In genomic region chr7:114316361-114316871, GRCm38 (mm10) we compare ENCODE assay signal across 11 mouse cellular contexts. TPM values are rescaled to one million over a fixed set of nuclear protein-coding genes. Genes with fewer than 3 reads are reported as not detected.
A peak's percentile ranks its signal among the peaks of the same experiment; 100 is the strongest.
DNase-seq lines count a peak whose midpoint lies in the region; ATAC-seq and TF ChIP-seq lines count a peak whose summit lies in the region.
"Had no signal": no experiment of that assay in that cellular context is flagged by ENCODE, and none has a peak within 500 bp of the region (broad histone marks: within the 10 kb centered on the region; RNA-seq: fewer than 3 reads in every experiment).

No protein-coding gene starts in this region.

- no peaks in the 10 kb centered on the region for H3K36me3 ChIP-seq in heart, postnatal 0 days (replicated peaks; ENCODE audit: control insufficient read depth, insufficient read depth, low read length)
- no peaks in the 10 kb centered on the region for H3K36me3 ChIP-seq in heart, embryonic 11.5 days (ENCODE audit: control insufficient read depth, insufficient read depth, low read length)
- H3K36me3 ChIP-seq in liver, postnatal 0 days (replicated peaks; ENCODE audit: insufficient read depth, low read length): no peaks in the 10 kb centered on the region
- H3K36me3 ChIP-seq in midbrain, embryonic 10.5 days: no peaks in the 10 kb centered on the region
- H3K36me3 ChIP-seq: embryonic facial prominence, embryonic 15.5 days; intestine, embryonic 15.5 days; limb, embryonic 15.5 days had no signal

- no peak for TF ChIP-seq EP300 in heart, postnatal 0 days (IDR thresholded peaks at IDR 0.05; ENCODE audit: low read depth)
- no peak for TF ChIP-seq EP300 in liver, postnatal 0 days (IDR thresholded peaks at IDR 0.05; ENCODE audit: low read depth)

- no peaks in the 10 kb centered on the region for H3K9me3 ChIP-seq in heart, postnatal 0 days (replicated peaks; ENCODE audit: control insufficient read depth, low read length)
- no peaks in the 10 kb centered on the region for H3K9me3 ChIP-seq in heart, embryonic 11.5 days (replicated peaks; ENCODE audit: control insufficient read depth, low read length)
- no peaks in the 10 kb centered on the region for H3K9me3 ChIP-seq in liver, postnatal 0 days (ENCODE audit: low read length)
- H3K9me3 ChIP-seq in midbrain, embryonic 10.5 days (replicated peaks): no peaks in the 10 kb centered on the region
- H3K9me3 ChIP-seq: embryonic facial prominence, embryonic 15.5 days; intestine, embryonic 15.5 days; limb, embryonic 15.5 days had no signal

- no peak for TF ChIP-seq CTCF in heart, postnatal 0 days (IDR thresholded peaks at IDR 0.05; ENCODE audit: low read depth)
- TF ChIP-seq CTCF in liver, postnatal 0 days (IDR thresholded peaks at IDR 0.05; ENCODE audit: low read depth): no peak

- ATAC-seq in heart, postnatal 0 days (ENCODE audit: insufficient read depth, low read depth): no peak
- no peak for ATAC-seq in heart, embryonic 11.5 days (replicated peaks; ENCODE audit: insufficient number of reproducible peaks, low FRiP score, low TSS enrichment)
- peak; percentile 47 for ATAC-seq in liver, postnatal 0 days
- ATAC-seq: intestine, embryonic 15.5 days had no signal

- peak overlapping the region; percentile 80 for H3K27ac ChIP-seq in heart, postnatal 0 days (ENCODE audit: low read depth)
- no peak overlapping the region for H3K27ac ChIP-seq in heart, embryonic 11.5 days (ENCODE audit: low read depth, low read length)
- peak overlapping the region; percentile 91 for H3K27ac ChIP-seq in liver, postnatal 0 days (ENCODE audit: low read depth)
- no peak overlapping the region for H3K27ac ChIP-seq in midbrain, embryonic 10.5 days (replicated peaks)

- no peak for DNase-seq in heart, postnatal 0 days (ENCODE audit: low spot score)
- DNase-seq in 3T3-L1 (ENCODE audit: low read depth, low spot score): peak; percentile 25
- peak; percentile 18 to 50 for DNase-seq in CD8-positive naive resting alpha-beta T cell, adult 2 months (ENCODE audit: low read depth in 2 of 2, low spot score in 2 of 2)
- DNase-seq in liver, postnatal 0 days: no peak
- DNase-seq in midbrain, embryonic 10.5 days (ENCODE audit: low spot score): no peak
- no peak for DNase-seq in urinary bladder, postnatal 36 days (ENCODE audit: low spot score in 2 of 2)
- DNase-seq in urinary bladder, postnatal 10 days (ENCODE audit: low spot score): no peak

- no peak overlapping the region for H3K4me2 ChIP-seq in heart, postnatal 0 days (ENCODE audit: low read depth, low read length)
- no peak overlapping the region for H3K4me2 ChIP-seq in heart, embryonic 11.5 days
- 0 out of 2 replicates have a peak overlapping the region, but pooled peaks have one; percentile 13 for H3K4me2 ChIP-seq in liver, postnatal 0 days (ENCODE audit: low read depth, low read length)
- H3K4me2 ChIP-seq: embryonic facial prominence, embryonic 15.5 days; intestine, embryonic 15.5 days; limb, embryonic 15.5 days had no signal

- H3K9ac ChIP-seq in heart, postnatal 0 days (replicated peaks; ENCODE audit: low read depth, low read length): no peak overlapping the region
- H3K9ac ChIP-seq in heart, embryonic 11.5 days (ENCODE audit: low read depth, low read length): no peak overlapping the region
- no peak overlapping the region for H3K9ac ChIP-seq in liver, postnatal 0 days (replicated peaks)
- H3K9ac ChIP-seq: embryonic facial prominence, embryonic 15.5 days; intestine, embryonic 15.5 days; limb, embryonic 15.5 days had no signal

- H3K4me1 ChIP-seq in heart, postnatal 0 days (ENCODE audit: control insufficient read depth, insufficient read depth): peaks cover 10% of the 10 kb centered on the region
- H3K4me1 ChIP-seq in heart, embryonic 11.5 days (ENCODE audit: control insufficient read depth, insufficient read depth, low read length): no peaks in the 10 kb centered on the region; the same call in 1 of the 2 replicates
- H3K4me1 ChIP-seq in liver, postnatal 0 days (ENCODE audit: insufficient read depth): peaks cover 19% of the 10 kb centered on the region
- peaks cover 2% of the 10 kb centered on the region; the same call in 1 of the 2 replicates for H3K4me1 ChIP-seq in midbrain, embryonic 10.5 days
- H3K4me1 ChIP-seq: embryonic facial prominence, embryonic 15.5 days; intestine, embryonic 15.5 days had no signal

- no peaks in the 10 kb centered on the region for H3K27me3 ChIP-seq in heart, postnatal 0 days (ENCODE audit: control insufficient read depth, insufficient read depth, low read length)
- no peaks in the 10 kb centered on the region for H3K27me3 ChIP-seq in heart, embryonic 11.5 days (ENCODE audit: control insufficient read depth, insufficient read depth, low read length)
- no peaks in the 10 kb centered on the region for H3K27me3 ChIP-seq in liver, postnatal 0 days (ENCODE audit: insufficient read depth, low read length)
- no peaks in the 10 kb centered on the region for H3K27me3 ChIP-seq in midbrain, embryonic 10.5 days (ENCODE audit: low read depth, poor library complexity, severe bottlenecking)
- H3K27me3 ChIP-seq: embryonic facial prominence, embryonic 15.5 days; intestine, embryonic 15.5 days; limb, embryonic 15.5 days had no signal

- H3K4me3 ChIP-seq in heart, postnatal 0 days (ENCODE audit: low read depth, low read length): no peak overlapping the region
- H3K4me3 ChIP-seq in heart, embryonic 11.5 days (ENCODE audit: low read depth, low read length): no peak overlapping the region
- H3K4me3 ChIP-seq in liver, postnatal 0 days (ENCODE audit: low read depth, low read length): no peak overlapping the region
- H3K4me3 ChIP-seq in midbrain, embryonic 10.5 days: no peak overlapping the region
- H3K4me3 ChIP-seq: embryonic facial prominence, embryonic 15.5 days; intestine, embryonic 15.5 days; limb, embryonic 15.5 days had no signal

- 59% methylated on average over 5 of the region's 5 CpGs for WGBS in heart, postnatal 0 days
- WGBS in heart, embryonic 11.5 days (ENCODE audit: insufficient replicate concordance): 68% methylated on average over 5 of the region's 5 CpGs
- 44% methylated on average over 5 of the region's 5 CpGs for WGBS in liver, postnatal 0 days (ENCODE audit: insufficient replicate concordance)
- WGBS in midbrain, embryonic 10.5 days: 75% methylated on average over 5 of the region's 5 CpGs

RNA-seq across cellular contexts. Expression of gene Psma1, which starts 40.5 kb away (rescaled TPM):
- total RNA-seq in heart, postnatal 0 days (2014; rRNA removed; ENCODE audit: low replicate concordance): 157 and 196 TPM in 2 replicates
- polyA plus RNA-seq in heart, postnatal 0 days (2015; fragmentation: Nextera tagmentation; extraction: Ambion mirVana): 304 and 320 TPM in 2 replicates
- 356 and 369 TPM in 2 replicates for polyA plus RNA-seq in heart, embryonic 11.5 days (2014; fragmentation: Nextera tagmentation; extraction: Ambion mirVana)
- 163 and 170 TPM in 2 replicates for polyA plus RNA-seq in liver, postnatal 0 days (2015; fragmentation: Nextera tagmentation; extraction: Ambion mirVana)
- polyA plus RNA-seq in midbrain, embryonic 10.5 days (2016; fragmentation: Nextera tagmentation; extraction: Ambion mirVana): 507 and 521 TPM in 2 replicates

Comparison
In these comparisons a context has a peak if more than half of its experiments do, and no peak if none do; other contexts are left out.
1. H3K27ac ChIP-seq: peak in heart, postnatal 0 days (single experiment) and liver, postnatal 0 days (single experiment); none in heart, embryonic 11.5 days (single experiment) and midbrain, embryonic 10.5 days (single experiment).
2. DNase-seq: peak in 3T3-L1 (single experiment) and CD8-positive naive resting alpha-beta T cell, adult 2 months (2 of 2); none in heart, postnatal 0 days (single experiment), liver, postnatal 0 days (single experiment), midbrain, embryonic 10.5 days (single experiment), urinary bladder, postnatal 36 days (0 of 2) and urinary bladder, postnatal 10 days (single experiment).